Mouse (Mus musculus): ENCODE measurements around the gene Cpne5. TPM values are rescaled to one million over a fixed set of nuclear protein-coding genes. Genes with fewer than 3 reads are reported as not detected.

Cpne5 gene
- polyA plus RNA-seq, 1 experiment from 2014 or later = 4.7 TPM

GRCm38 (mm10) chr17:29171001-29171772 is 66.8 kb downstream of the Cpne5 start:
- peak; percentile 81 for DNase-seq (ENCODE audit: low spot score)
- H3K9me3 ChIP-seq = no peaks in the 10 kb centered on the region
- peaks cover 29% of the 10 kb centered on the region for H3K4me1 ChIP-seq
- WGBS = 26% methylated on average over 14 of the region's 14 CpGs
- no peak overlapping the region for H3K4me3 ChIP-seq
- H3K36me3 ChIP-seq (replicated peaks) = no peaks in the 10 kb centered on the region
- H3K27ac ChIP-seq (replicated peaks) = no peak overlapping the region
- H3K27me3 ChIP-seq (replicated peaks; ENCODE audit: low read depth, poor library complexity, severe bottlenecking) = peaks cover 8% of the 10 kb centered on the region

- WGBS = 82% methylated on average over 14 of the region's 14 CpGs
Measured at GRCm38 (mm10) chr17:29170431-29171000, 67.5 kb downstream of the Cpne5 start.

DNA sequence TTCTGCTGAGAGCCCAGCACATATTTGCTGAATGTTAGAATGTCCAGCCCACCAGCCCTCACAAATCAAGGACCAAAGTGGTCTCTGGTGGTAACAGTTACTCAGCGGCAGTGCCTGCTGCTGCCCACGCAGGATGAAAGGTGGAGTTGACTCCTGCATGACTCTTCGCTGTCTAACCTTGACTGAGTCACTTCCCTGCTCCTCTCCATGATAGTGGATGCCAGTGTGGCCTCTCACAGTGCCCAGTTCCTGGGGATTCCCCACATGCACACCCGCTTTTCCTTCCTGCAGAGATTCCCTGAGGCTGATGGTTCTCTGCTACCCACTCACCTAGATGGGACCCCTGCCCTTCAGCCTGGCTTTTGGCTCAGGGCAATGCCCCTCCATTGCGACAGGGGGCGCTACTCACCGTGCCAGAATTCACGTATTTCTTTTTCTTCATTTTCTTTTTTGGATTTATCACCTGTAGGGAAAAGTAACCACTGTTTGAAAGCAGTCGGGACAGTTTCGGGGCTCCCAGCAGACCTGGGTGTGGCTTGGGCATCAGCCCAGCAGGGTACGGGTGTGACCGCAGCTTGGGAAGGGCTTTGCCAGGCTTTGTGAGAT is 68.9 kb downstream of the Cpne5 start:
- Histone ChIP-seq H3K36me3 (replicated peaks) (no peaks in the 10 kb centered on the region), H3K4me1 (peaks cover 39% of the 10 kb centered on the region), H3K27me3 (replicated peaks; ENCODE audit: low read depth, poor library complexity, severe bottlenecking) (peaks cover 29% of the 10 kb centered on the region), H3K9me3 (no peaks in the 10 kb centered on the region), H3K27ac (replicated peaks) (no peak overlapping the region), H3K4me3 (no peak overlapping the region)
- no peak for DNase-seq (ENCODE audit: low spot score)
- 75% methylated on average over 12 of the region's 12 CpGs for WGBS

More at GRCm38 (mm10) chr17:29170431-29171000, 67.5 kb downstream of the Cpne5 start:
- no peaks in the 10 kb centered on the region for H3K36me3 ChIP-seq (replicated peaks)
- H3K27me3 ChIP-seq (replicated peaks; ENCODE audit: low read depth, poor library complexity, severe bottlenecking) = peaks cover 15% of the 10 kb centered on the region
- H3K4me1 ChIP-seq = peaks cover 27% of the 10 kb centered on the region
- DNase-seq (ENCODE audit: low spot score) = no peak
- no peaks in the 10 kb centered on the region for H3K9me3 ChIP-seq
- H3K27ac ChIP-seq (replicated peaks) = no peak overlapping the region
- H3K4me3 ChIP-seq = no peak overlapping the region

GRCm38 (mm10) chr17:29168438-29168837 is 69.5 kb downstream of the Cpne5 start:
- Histone ChIP-seq H3K27me3 (replicated peaks; ENCODE audit: low read depth, poor library complexity, severe bottlenecking) (peaks cover 31% of the 10 kb centered on the region), H3K4me3 (no peak overlapping the region), H3K27ac (replicated peaks) (no peak overlapping the region), H3K4me1 (peaks cover 39% of the 10 kb centered on the region), H3K36me3 (replicated peaks) (no peaks in the 10 kb centered on the region), H3K9me3 (no peaks in the 10 kb centered on the region)
- WGBS = 85% methylated on average over 4 of the region's 4 CpGs
- no peak for DNase-seq (ENCODE audit: low spot score)

- no peak for DNase-seq (ENCODE audit: low spot score)
- H3K27ac ChIP-seq (replicated peaks) = no peak overlapping the region
- peaks cover 39% of the 10 kb centered on the region for H3K4me1 ChIP-seq
- H3K9me3 ChIP-seq = no peaks in the 10 kb centered on the region
- WGBS = 69% methylated on average over 6 of the region's 6 CpGs
- H3K27me3 ChIP-seq (replicated peaks; ENCODE audit: low read depth, poor library complexity, severe bottlenecking) = peaks cover 31% of the 10 kb centered on the region
- no peaks in the 10 kb centered on the region for H3K36me3 ChIP-seq (replicated peaks)
- no peak overlapping the region for H3K4me3 ChIP-seq
Measured at GRCm38 (mm10) chr17:29167371-29167770, 70.6 kb downstream of the Cpne5 start.

DNA sequence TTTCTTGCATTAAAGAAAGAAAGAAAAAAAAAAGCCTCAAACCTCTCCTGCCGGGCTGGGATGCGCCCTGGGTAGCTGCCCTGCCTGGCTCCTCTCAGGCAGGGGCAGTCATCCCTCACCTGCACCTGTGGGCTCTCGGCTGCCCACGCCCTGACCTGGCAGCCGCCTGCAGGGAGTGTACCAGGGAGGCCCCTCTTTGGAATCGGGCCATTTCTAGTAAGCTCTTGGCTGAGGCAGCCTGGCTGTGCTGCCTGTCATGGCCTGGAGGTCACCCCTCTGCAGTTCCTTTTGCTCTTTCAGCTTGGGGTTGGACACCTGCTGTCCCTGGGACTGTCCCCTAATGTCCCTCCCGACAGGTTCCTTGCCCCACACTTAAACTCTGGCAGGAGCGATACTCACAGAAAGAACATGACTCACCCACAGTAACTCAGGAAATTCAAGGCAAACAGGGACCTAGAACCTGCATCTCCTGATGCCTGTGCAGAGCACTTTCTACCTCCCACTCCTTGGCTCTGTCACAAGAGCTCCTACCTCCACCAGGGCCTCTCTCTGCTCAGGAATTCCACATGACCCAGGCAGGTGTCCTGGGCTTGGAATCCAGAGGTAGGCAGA is 71.9 kb downstream of the Cpne5 start:
- Histone ChIP-seq H3K9me3 (peaks cover 10% of the 10 kb centered on the region), H3K36me3 (replicated peaks) (peaks cover 3% of the 10 kb centered on the region; the same call in 1 of the 2 replicates), H3K27ac (replicated peaks) (no peak overlapping the region), H3K27me3 (replicated peaks; ENCODE audit: low read depth, poor library complexity, severe bottlenecking) (peaks cover 31% of the 10 kb centered on the region), H3K4me3 (no peak overlapping the region), H3K4me1 (peaks cover 26% of the 10 kb centered on the region)
- 45% methylated on average over 8 of the region's 8 CpGs for WGBS
- DNase-seq (ENCODE audit: low spot score) = no peak

GRCm38 (mm10) chr17:29165452-29165851 is 72.5 kb downstream of the Cpne5 start:
- H3K4me1 ChIP-seq = peaks cover 25% of the 10 kb centered on the region
- H3K27ac ChIP-seq (replicated peaks) = no peak overlapping the region
- H3K36me3 ChIP-seq (replicated peaks) = peaks cover 3% of the 10 kb centered on the region; the same call in 1 of the 2 replicates
- DNase-seq (ENCODE audit: low spot score) = no peak
- WGBS = 19% methylated on average over 6 of the region's 6 CpGs
- H3K27me3 ChIP-seq (replicated peaks; ENCODE audit: low read depth, poor library complexity, severe bottlenecking) = peaks cover 31% of the 10 kb centered on the region
- H3K9me3 ChIP-seq = peaks cover 11% of the 10 kb centered on the region
- no peak overlapping the region for H3K4me3 ChIP-seq

GRCm38 (mm10) chr17:29164469-29165111 is 73.4 kb downstream of the Cpne5 start:
- H3K4me3 ChIP-seq = no peak overlapping the region
- H3K4me1 ChIP-seq = peaks cover 22% of the 10 kb centered on the region
- H3K36me3 ChIP-seq (replicated peaks) = peaks cover 3% of the 10 kb centered on the region; the same call in 1 of the 2 replicates
- WGBS = 23% methylated on average over 17 of the region's 17 CpGs
- H3K27ac ChIP-seq (replicated peaks) = peak overlapping the region; percentile 10; the same call in 1 of the 2 replicates
- H3K27me3 ChIP-seq (replicated peaks; ENCODE audit: low read depth, poor library complexity, severe bottlenecking) = peaks cover 31% of the 10 kb centered on the region
- H3K9me3 ChIP-seq = peaks cover 11% of the 10 kb centered on the region
- DNase-seq (ENCODE audit: low spot score) = no peak

DNA sequence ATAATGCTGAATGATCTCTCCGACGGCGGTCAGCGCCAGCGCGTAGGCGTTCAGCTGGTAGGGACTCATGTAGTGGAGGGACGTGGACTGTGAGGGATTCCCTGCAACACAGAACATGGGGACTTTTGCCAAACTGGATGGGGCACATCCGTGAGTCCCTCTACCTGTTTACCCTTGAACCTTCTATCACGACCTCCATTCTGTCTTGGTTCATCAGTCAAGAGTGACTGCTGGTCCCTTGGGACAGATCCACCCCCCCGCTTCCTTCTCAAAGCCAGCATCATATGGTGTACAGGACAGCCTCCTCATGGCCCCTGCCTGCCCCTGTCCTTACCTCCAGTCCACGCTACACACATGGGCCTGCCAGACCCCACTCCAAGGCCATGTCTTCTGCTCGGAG is 75.6 kb downstream of the Cpne5 start:
- H3K36me3 ChIP-seq (replicated peaks) = peaks cover 3% of the 10 kb centered on the region; the same call in 1 of the 2 replicates
- H3K27ac ChIP-seq (replicated peaks) = no peak overlapping the region
- peaks cover 11% of the 10 kb centered on the region for H3K9me3 ChIP-seq
- no peak overlapping the region for H3K4me3 ChIP-seq
- 94% methylated on average over 13 of the region's 13 CpGs for WGBS
- peaks cover 31% of the 10 kb centered on the region for H3K27me3 ChIP-seq (replicated peaks; ENCODE audit: low read depth, poor library complexity, severe bottlenecking)
- no peak for DNase-seq (ENCODE audit: low spot score)
- peaks cover 23% of the 10 kb centered on the region for H3K4me1 ChIP-seq

- DNase-seq (ENCODE audit: low spot score) = no peak
- Histone ChIP-seq H3K9me3 (peaks cover 11% of the 10 kb centered on the region), H3K27ac (replicated peaks) (no peak overlapping the region), H3K36me3 (replicated peaks) (peaks cover 3% of the 10 kb centered on the region; the same call in 1 of the 2 replicates), H3K4me1 (peaks cover 26% of the 10 kb centered on the region), H3K27me3 (replicated peaks; ENCODE audit: low read depth, poor library complexity, severe bottlenecking) (peaks cover 10% of the 10 kb centered on the region), H3K4me3 (no peak overlapping the region)
- 84% methylated on average over 16 of the region's 16 CpGs for WGBS
Measured at GRCm38 (mm10) chr17:29159743-29160455, 78.1 kb downstream of the Cpne5 start.

GRCm38 (mm10) chr17:29159320-29159719 is 78.6 kb downstream of the Cpne5 start:
- H3K27me3 ChIP-seq (replicated peaks; ENCODE audit: low read depth, poor library complexity, severe bottlenecking) = peaks cover 4% of the 10 kb centered on the region; the same call in 1 of the 2 replicates
- no peak for DNase-seq (ENCODE audit: low spot score)
- 95% methylated on average over 5 of the region's 5 CpGs for WGBS
- H3K9me3 ChIP-seq = peaks cover 11% of the 10 kb centered on the region
- H3K36me3 ChIP-seq (replicated peaks) = peaks cover 3% of the 10 kb centered on the region; the same call in 1 of the 2 replicates
- H3K27ac ChIP-seq (replicated peaks) = no peak overlapping the region
- H3K4me3 ChIP-seq = no peak overlapping the region
- peaks cover 21% of the 10 kb centered on the region for H3K4me1 ChIP-seq

All from embryonic facial prominence, embryonic 10.5 days (tissue).